Mouse (Mus musculus): ENCODE data around the gene 0610010K14Rik. TPM values are rescaled to one million over a fixed set of nuclear protein-coding genes. Genes with fewer than 3 reads are reported as not detected.

0610010K14Rik gene
- polyA plus RNA-seq, 1 experiment from 2014 or later = 191 TPM

- 67% methylated on average over 11 of the region's 11 CpGs for WGBS
These were observed 44.1 kb downstream of the 0610010K14Rik start for GRCm38 (mm10) chr11:70193354-70194285.

GRCm38 (mm10) chr11:70192157-70192556 lies 45.6 kb downstream of the 0610010K14Rik start:
- Histone ChIP-seq H3K4me1 (no peaks in the 10 kb centered on the region), H3K4me2 (replicated peaks) (no peak overlapping the region), H3K36me3 (no peaks in the 10 kb centered on the region), H3K9ac (replicated peaks) (no peak overlapping the region), H3K9me3 (no peaks in the 10 kb centered on the region), H3K27me3 (no peaks in the 10 kb centered on the region), H3K27ac (replicated peaks) (no peak overlapping the region), H3K4me3 (no peak overlapping the region)
- no peak for ATAC-seq (replicated peaks)
- 84% methylated on average over 4 of the region's 4 CpGs for WGBS

More at GRCm38 (mm10) chr11:70193354-70194285, 44.1 kb downstream of the 0610010K14Rik start:
- Histone ChIP-seq H3K9ac (replicated peaks) (no peak overlapping the region), H3K27ac (replicated peaks) (no peak overlapping the region), H3K4me1 (no peaks in the 10 kb centered on the region), H3K4me3 (no peak overlapping the region), H3K36me3 (no peaks in the 10 kb centered on the region), H3K27me3 (no peaks in the 10 kb centered on the region), H3K4me2 (replicated peaks) (no peak overlapping the region), H3K9me3 (no peaks in the 10 kb centered on the region)
- ATAC-seq (replicated peaks) = no peak

GRCm38 (mm10) chr11:70191188-70191587 lies 46.5 kb downstream of the 0610010K14Rik start:
- Histone ChIP-seq H3K4me1 (no peaks in the 10 kb centered on the region), H3K9me3 (no peaks in the 10 kb centered on the region), H3K4me2 (replicated peaks) (no peak overlapping the region), H3K27ac (replicated peaks) (no peak overlapping the region), H3K9ac (replicated peaks) (no peak overlapping the region), H3K4me3 (no peak overlapping the region), H3K36me3 (no peaks in the 10 kb centered on the region), H3K27me3 (no peaks in the 10 kb centered on the region)
- ATAC-seq (replicated peaks) = no peak
- 90% methylated on average over 6 of the region's 6 CpGs for WGBS

- ATAC-seq (replicated peaks) = no peak
- no peak overlapping the region for H3K4me3 ChIP-seq
- no peak overlapping the region for H3K4me2 ChIP-seq (replicated peaks)
- no peaks in the 10 kb centered on the region for H3K4me1 ChIP-seq
- H3K27ac ChIP-seq (replicated peaks) = no peak overlapping the region
- H3K36me3 ChIP-seq = no peaks in the 10 kb centered on the region
- 89% methylated on average over 28 of the region's 28 CpGs for WGBS
- H3K27me3 ChIP-seq = no peaks in the 10 kb centered on the region
- no peaks in the 10 kb centered on the region for H3K9me3 ChIP-seq
- no peak overlapping the region for H3K9ac ChIP-seq (replicated peaks)
These were observed 48.2 kb downstream of the 0610010K14Rik start for GRCm38 (mm10) chr11:70189319-70190134.

MicroRNAs within 50 kb of the gene (microRNA counts, 519-probe panel; counts per million panel counts)
- microRNA mmu-miR-195 (not detected), microRNA mmu-miR-497 (2,266 counts per million, percentile 41 among the panel's probes with 10 or more counts)

Small RNA genes within 50 kb of the gene (microRNA-seq; reads per million reads assigned to microRNA genes)
- gene Mir195a (537 reads per million, percentile 73 among the genes with 10 or more reads in this experiment), gene Mir497 (not detected), gene Mir497b (not detected)

Other genes starting within 250 kb of the 0610010K14Rik start
- 610 and 626 TPM in 2 replicates for gene Gabarap, start 246.8 kb downstream of the 0610010K14Rik start, polyA plus RNA-seq (2015; fragmentation: Nextera tagmentation; extraction: Ambion mirVana)
- 71.5 and 75.6 TPM in 2 replicates for gene Phf23, start 242.1 kb downstream of the 0610010K14Rik start, polyA plus RNA-seq (2015; fragmentation: Nextera tagmentation; extraction: Ambion mirVana)
- 35.3 and 37.5 TPM in 2 replicates for gene Dvl2, start 237.3 kb downstream of the 0610010K14Rik start, polyA plus RNA-seq (2015; fragmentation: Nextera tagmentation; extraction: Ambion mirVana)
- 57.0 and 60.7 TPM in 2 replicates for gene Acadvl, start 222.5 kb downstream of the 0610010K14Rik start, polyA plus RNA-seq (2015; fragmentation: Nextera tagmentation; extraction: Ambion mirVana)
- gene Dlg4, start 221.0 kb downstream of the 0610010K14Rik start, polyA plus RNA-seq (2015; fragmentation: Nextera tagmentation; extraction: Ambion mirVana) = 27.8 and 29.8 TPM in 2 replicates
- 1.8 and 2.0 TPM in 2 replicates for gene Asgr1, start 183.8 kb downstream of the 0610010K14Rik start, polyA plus RNA-seq (2015; fragmentation: Nextera tagmentation; extraction: Ambion mirVana)
- gene Asgr2, start 145.3 kb downstream of the 0610010K14Rik start, polyA plus RNA-seq (2015; fragmentation: Nextera tagmentation; extraction: Ambion mirVana) = not detected in 2 replicates
- 0.56 and 0.64 TPM in 2 replicates for gene Mgl2, start 107.6 kb downstream of the 0610010K14Rik start, polyA plus RNA-seq (2015; fragmentation: Nextera tagmentation; extraction: Ambion mirVana)
- gene Clec10a, start 81.7 kb downstream of the 0610010K14Rik start, polyA plus RNA-seq (2015; fragmentation: Nextera tagmentation; extraction: Ambion mirVana) = 0.73 and 0.75 TPM in 2 replicates
- 3.2 and 3.6 TPM in 2 replicates for gene Slc16a11, start 25.2 kb downstream of the 0610010K14Rik start, polyA plus RNA-seq (2015; fragmentation: Nextera tagmentation; extraction: Ambion mirVana)
- 14.9 and 17.7 TPM in 2 replicates for gene Slc16a13, start 16.9 kb downstream of the 0610010K14Rik start, polyA plus RNA-seq (2015; fragmentation: Nextera tagmentation; extraction: Ambion mirVana)
- gene Bcl6b, start 8.1 kb downstream of the 0610010K14Rik start, polyA plus RNA-seq (2015; fragmentation: Nextera tagmentation; extraction: Ambion mirVana) = 5.7 and 6.1 TPM in 2 replicates
- 12.9 and 13.0 TPM in 2 replicates for gene Gm21988, start 1.9 kb upstream of the 0610010K14Rik start, polyA plus RNA-seq (2015; fragmentation: Nextera tagmentation; extraction: Ambion mirVana)
- 271 and 278 TPM in 2 replicates for gene Rnasek, start 1.9 kb upstream of the 0610010K14Rik start, polyA plus RNA-seq (2015; fragmentation: Nextera tagmentation; extraction: Ambion mirVana)
- 0.66 and 0.79 TPM in 2 replicates for gene Alox12, start 17.4 kb upstream of the 0610010K14Rik start, polyA plus RNA-seq (2015; fragmentation: Nextera tagmentation; extraction: Ambion mirVana)
- gene Alox12e, start 84.7 kb upstream of the 0610010K14Rik start, polyA plus RNA-seq (2015; fragmentation: Nextera tagmentation; extraction: Ambion mirVana) = not detected in 2 replicates
- gene Alox15, start 114.1 kb upstream of the 0610010K14Rik start, polyA plus RNA-seq (2015; fragmentation: Nextera tagmentation; extraction: Ambion mirVana) = not detected in 2 replicates
- gene Pelp1, start 172.1 kb upstream of the 0610010K14Rik start, polyA plus RNA-seq (2015; fragmentation: Nextera tagmentation; extraction: Ambion mirVana) = 33.4 and 37.2 TPM in 2 replicates
- gene Arrb2, start 194.7 kb upstream of the 0610010K14Rik start, polyA plus RNA-seq (2015; fragmentation: Nextera tagmentation; extraction: Ambion mirVana) = 38.1 and 38.4 TPM in 2 replicates
- gene Med11, start 214.0 kb upstream of the 0610010K14Rik start, polyA plus RNA-seq (2015; fragmentation: Nextera tagmentation; extraction: Ambion mirVana) = 40.2 and 45.0 TPM in 2 replicates
- 0.52 and 0.56 TPM in 2 replicates for gene Zmynd15, start 221.5 kb upstream of the 0610010K14Rik start, polyA plus RNA-seq (2015; fragmentation: Nextera tagmentation; extraction: Ambion mirVana)
- 1.4 and 1.9 TPM in 2 replicates for gene Cxcl16, start 222.1 kb upstream of the 0610010K14Rik start, polyA plus RNA-seq (2015; fragmentation: Nextera tagmentation; extraction: Ambion mirVana)

Measured in forebrain, embryonic 15.5 days (tissue).